Mouse (Mus musculus) spleen, postnatal 0 days (tissue): ENCODE measurements around the gene Hesx1. TPM values are rescaled to one million over a fixed set of nuclear protein-coding genes. Genes with fewer than 3 reads are reported as not detected.

ENCODE experiments used
- polyA plus RNA-seq: library from polyadenylated mRNA; unstranded; fragments of >200 nt; fragmentation: Nextera tagmentation; extraction: Ambion mirVana; gene quantifications from 2 replicates; pipeline ENCODE4 v1.2.1, GENCODE M21; 2015

The Hesx1 gene
- polyA plus RNA-seq, result 6.3 and 10.3 TPM in 2 replicates

GRCm38 (mm10) chr14:26994211-26994741, at the start of gene Hesx1:
Gene Hesx1, plus strand, starts transcription at chr14:26994416.

GRCm38 (mm10) chr14:26971106-26971789, 23.0 kb upstream of the Hesx1 start, which contains the start of gene Appl1:
Gene Appl1, minus strand, starts transcription at chr14:26971232.

GRCm38 (mm10) chr14:27038783-27039182, 44.6 kb downstream of the Hesx1 start, which contains the start of gene Il17rd:
Gene Il17rd, plus strand, starts transcription at chr14:27038941.

Other genes starting within 250 kb of the Hesx1 start
- 0.13 TPM in 1 of 2 replicates, not detected in the other for gene Asb14, start 99.9 kb upstream of the Hesx1 start, polyA plus RNA-seq
- gene Appl1, start 23.2 kb upstream of the Hesx1 start, polyA plus RNA-seq, result 14.7 and 21.1 TPM in 2 replicates
- gene Il17rd, start 44.5 kb downstream of the Hesx1 start, polyA plus RNA-seq, result 0.91 and 1.2 TPM in 2 replicates
- gene Arhgef3, start 120.5 kb downstream of the Hesx1 start, polyA plus RNA-seq, result 5.4 and 5.9 TPM in 2 replicates